Mouse (Mus musculus): Measurements from ENCODE around the gene Astn1.

Astn1 gene

DNA sequence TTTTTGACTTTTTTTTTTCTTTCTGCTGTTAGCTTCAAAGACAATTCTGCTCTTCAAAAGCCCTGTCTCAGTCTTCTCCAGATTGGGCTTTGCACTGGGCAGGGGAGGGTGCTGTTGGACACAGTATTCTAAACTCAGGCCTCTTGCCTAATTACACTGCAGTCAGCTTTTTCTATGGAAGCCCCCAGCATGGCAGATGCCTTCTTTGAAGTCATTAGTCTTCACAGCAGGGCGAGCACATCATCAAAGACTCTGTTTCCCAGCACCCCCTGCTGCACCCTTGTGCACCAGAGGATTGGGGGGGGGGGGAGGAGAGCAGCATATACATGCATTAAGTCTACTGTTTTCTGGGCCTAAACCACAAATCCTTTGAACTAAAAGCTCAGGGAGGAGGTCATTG, 174.8 kb downstream of the Astn1 start:
- WGBS = 61% methylated on average over 1 of the region's 1 CpGs

DNA sequence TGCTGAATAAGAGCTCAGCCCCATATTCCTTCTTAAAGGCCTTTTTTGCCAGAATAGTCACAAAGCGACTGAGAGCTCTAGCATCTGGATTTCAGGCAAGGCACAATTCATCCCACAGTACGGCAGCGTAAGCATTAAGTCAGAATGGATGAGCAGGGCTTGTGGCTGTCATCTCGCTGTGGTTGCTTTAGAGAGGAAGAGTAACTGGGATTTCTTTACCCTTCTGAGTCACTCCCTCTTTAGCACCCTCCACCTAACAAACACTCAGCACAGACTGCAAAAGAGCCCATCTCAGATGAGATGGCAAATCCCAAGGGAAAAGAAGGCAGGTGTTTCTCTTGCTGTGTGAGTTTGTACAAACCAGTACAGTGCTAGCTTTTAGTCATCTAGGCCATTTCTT, 183.0 kb downstream of the Astn1 start:
- WGBS = 47% methylated on average over 4 of the region's 4 CpGs

- 56% methylated on average over 4 of the region's 4 CpGs for WGBS
These were observed 184.4 kb downstream of the Astn1 start for GRCm38 (mm10) chr1:158546513-158546912.

- WGBS = 29% methylated on average over 3 of the region's 3 CpGs
These were observed 185.6 kb downstream of the Astn1 start for GRCm38 (mm10) chr1:158547592-158548211.

- 59% methylated on average over 8 of the region's 8 CpGs for WGBS
These were observed 186.2 kb downstream of the Astn1 start for GRCm38 (mm10) chr1:158548319-158548718.

DNA sequence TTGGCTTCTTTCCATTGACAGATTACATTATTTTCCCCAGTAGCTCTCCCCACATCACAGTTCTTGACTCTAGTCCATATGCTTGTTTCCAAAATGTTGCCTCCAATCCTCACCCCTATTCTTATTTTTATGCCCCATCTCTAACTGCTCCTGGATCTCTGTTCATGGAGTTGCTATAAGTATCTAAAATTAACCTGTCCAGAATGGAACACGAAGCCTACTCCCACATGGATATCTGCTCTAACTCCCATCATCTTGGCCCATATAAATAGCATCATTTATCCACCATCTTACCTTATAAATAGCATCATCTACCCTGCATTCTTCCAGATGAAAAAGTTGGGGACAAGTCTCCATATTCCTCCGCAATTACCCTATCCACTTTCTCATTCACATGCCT, 187.5 kb downstream of the Astn1 start:
- 51% methylated on average over 2 of the region's 2 CpGs for WGBS

DNA sequence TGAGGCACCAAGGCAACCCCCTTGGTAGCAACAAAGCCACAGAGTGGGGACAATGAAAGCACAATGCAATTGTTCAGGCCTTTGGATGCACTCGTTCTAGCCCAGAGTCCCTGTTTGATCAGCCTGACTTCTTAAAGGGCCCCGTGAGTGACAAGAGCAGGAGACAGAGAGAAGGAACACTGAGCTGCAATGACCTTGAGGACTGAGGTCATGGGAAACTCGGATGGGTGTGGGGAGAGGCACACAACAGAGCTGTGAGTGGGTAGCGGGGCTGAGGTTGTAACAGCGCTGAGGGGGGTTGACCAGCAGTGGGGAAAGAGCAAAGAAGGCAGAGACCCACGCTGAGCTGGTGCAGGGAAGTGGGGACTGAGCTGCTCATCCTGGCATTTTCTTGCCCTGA, 189.9 kb downstream of the Astn1 start:
- WGBS = 64% methylated on average over 6 of the region's 6 CpGs

DNA sequence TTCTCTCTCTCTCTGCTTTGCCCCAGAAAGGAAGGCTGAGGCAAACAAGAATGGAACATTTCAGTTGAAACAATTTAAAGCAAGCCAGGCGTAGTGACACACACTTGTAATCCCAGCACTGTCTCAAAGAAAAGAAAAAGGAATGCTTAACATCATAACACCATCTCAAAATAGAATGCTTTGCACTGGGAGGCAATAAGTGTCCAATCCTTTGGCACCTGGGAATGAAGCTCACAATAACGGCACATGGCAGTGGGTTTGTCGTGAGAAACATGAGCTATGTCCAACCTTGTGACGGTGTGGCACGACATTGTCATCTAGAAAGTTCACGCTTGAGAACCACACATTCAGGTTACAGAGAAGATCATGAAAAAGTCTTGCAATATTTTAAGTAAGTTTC, 191.3 kb downstream of the Astn1 start:
- WGBS = 58% methylated on average over 6 of the region's 6 CpGs

DNA sequence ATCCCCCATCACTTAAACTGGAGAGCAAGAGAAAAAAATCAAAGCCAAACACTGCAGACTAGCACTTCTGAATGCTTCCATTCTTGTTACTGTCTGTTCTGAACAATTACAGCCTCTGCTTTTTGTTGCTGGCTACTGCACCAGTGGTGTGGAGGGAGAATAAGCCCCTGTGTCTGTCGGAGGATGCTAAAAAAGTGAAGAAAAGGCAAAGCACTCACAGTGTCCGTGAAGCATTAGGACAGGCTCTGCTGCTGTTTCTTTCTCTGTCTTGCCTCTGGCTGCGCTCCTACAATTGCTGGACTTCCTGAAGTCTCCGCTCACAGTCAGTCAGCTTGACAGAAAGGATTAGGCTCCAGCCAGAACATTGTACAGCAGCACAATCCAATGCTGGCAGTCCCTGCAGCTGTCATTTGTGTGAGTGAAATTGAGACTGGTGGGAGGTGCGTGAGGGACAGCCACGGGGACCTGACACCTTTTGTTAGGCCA, 192.0 kb downstream of the Astn1 start:
- WGBS = 19% methylated on average over 6 of the region's 6 CpGs

- 61% methylated on average over 5 of the region's 5 CpGs for WGBS
These were observed 211.1 kb downstream of the Astn1 start for GRCm38 (mm10) chr1:158573168-158573567.

DNA sequence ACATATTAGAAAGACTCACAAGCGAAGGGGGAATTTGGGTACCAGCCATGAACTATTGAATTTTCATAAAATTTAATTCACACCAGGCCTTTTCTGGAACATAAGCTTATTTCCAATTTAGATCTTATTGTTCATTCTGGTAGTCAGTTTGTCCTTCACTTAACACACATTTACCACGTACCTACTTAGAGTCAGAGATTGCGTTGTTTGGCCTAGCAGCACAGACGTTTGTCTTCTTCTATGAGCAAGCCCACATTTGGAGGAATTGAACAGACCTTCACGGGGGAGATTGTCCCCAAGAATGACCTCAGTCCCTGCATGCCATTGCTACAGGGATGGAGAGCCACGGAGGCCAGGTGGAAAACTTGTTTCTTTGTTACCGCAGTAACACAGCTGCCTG, 211.5 kb downstream of the Astn1 start:
- WGBS = 76% methylated on average over 7 of the region's 7 CpGs

DNA sequence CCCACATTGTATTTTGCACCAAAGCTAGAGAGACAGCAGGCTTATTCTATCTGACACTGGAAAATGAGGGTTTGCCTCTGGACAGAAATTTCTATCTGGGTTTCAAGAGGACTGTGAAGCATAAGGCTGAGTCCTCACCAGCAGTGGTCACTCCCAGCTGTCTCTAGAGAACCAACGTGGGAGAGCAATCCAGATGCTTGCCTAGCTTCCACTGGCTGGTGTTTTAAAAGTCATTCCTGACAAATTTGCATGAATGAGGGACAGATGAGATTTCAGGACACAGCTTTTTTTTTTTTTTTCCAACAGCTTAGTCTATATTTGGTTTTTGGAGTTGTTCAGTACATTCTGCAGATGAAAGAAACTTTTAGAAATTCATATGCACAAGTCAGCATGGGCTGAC, 213.9 kb downstream of the Astn1 start:
- WGBS = 33% methylated on average over 1 of the region's 1 CpGs

DNA sequence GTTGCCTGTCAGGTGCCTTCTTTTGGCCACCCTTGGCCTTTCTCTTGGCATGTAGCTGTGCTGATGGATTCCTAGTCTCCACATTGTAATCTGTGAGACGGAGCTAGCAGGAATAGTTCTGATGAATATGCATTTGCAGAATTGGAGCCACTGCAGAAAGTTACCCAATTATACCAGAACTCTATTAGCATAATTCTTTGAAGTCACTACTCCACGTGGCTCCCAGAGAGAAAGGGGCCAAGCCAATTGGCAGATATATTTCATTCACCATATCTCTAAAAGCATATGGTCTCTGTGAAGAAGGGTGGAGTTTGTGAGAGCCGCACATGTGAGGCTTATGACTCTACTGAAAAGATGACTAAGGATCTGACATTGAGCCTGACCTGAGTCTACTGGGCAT, 226.8 kb downstream of the Astn1 start:
- 36% methylated on average over 3 of the region's 3 CpGs for WGBS

- 39% methylated on average over 16 of the region's 16 CpGs for WGBS
These were observed 234.8 kb downstream of the Astn1 start for GRCm38 (mm10) chr1:158596726-158597448.

- WGBS = 77% methylated on average over 7 of the region's 7 CpGs
These were observed 235.9 kb downstream of the Astn1 start for GRCm38 (mm10) chr1:158597996-158598395.

GRCm38 (mm10) chr1:158599435-158599834, 237.4 kb downstream of the Astn1 start:
- WGBS = 73% methylated on average over 2 of the region's 2 CpGs

DNA sequence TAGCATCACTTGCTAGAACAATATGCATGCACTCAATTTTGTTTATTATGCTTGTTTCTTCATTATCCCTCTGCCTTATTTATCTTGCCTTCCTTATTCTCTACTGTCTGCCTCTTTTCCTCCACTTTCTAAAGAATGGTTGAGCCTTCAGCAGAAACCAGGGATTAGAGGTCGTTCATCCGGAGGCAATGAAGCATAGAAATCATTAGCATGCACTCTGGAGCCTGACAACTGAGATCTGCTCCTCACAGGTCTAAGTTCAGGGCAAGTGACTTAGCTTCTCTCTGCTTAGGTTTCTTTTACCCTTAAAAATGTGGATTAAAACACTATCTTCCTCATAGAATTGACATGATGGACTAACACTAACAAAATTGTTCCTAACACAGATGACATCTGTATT, 241.0 kb downstream of the Astn1 start:
- WGBS = 55% methylated on average over 2 of the region's 2 CpGs

- 92% methylated on average over 1 of the region's 1 CpGs for WGBS
These were observed 242.1 kb downstream of the Astn1 start for GRCm38 (mm10) chr1:158604149-158604548.

DNA sequence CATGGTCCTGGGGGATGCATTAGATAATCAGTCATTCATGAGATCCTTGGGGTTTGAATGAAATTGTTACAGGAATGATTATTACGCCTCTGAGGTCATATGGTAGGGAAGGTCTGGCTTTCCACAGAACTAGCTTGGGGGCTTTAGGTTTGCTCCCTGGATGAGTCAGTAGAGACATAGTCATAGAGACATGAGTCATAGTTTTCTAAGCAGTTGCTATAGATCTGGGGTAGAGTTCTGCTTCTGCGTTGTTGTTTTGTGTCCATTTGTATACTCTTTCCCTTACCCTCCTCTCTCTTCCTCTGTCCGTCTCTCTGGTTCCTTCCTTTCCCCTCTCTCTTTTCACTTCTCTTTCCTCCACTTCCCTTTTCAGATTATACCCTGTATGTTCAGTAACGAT, 243.5 kb downstream of the Astn1 start:
- WGBS = 61% methylated on average over 4 of the region's 4 CpGs

- 93% methylated on average over 10 of the region's 10 CpGs for WGBS
These were observed 244.3 kb downstream of the Astn1 start for GRCm38 (mm10) chr1:158606324-158606723.

DNA sequence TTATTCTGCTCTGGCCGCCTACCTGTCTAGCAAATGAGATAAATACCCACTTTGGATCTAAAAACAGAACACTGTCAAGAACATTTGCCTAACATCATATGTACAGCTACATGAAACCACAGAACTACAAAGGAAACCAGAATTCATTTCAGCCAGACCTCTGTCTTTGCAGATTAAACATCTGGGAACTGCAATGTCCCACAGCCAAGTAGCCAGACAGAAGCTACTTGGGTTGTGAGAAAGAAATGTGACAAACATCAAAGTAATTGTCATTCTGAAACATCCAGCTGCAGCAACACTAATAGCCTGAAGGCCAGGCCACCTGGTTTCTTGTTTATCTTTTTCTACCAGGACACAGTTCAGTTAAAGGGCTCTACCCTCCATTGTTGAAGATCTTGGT, 245.1 kb downstream of the Astn1 start:
- WGBS = 69% methylated on average over 1 of the region's 1 CpGs

DNA sequence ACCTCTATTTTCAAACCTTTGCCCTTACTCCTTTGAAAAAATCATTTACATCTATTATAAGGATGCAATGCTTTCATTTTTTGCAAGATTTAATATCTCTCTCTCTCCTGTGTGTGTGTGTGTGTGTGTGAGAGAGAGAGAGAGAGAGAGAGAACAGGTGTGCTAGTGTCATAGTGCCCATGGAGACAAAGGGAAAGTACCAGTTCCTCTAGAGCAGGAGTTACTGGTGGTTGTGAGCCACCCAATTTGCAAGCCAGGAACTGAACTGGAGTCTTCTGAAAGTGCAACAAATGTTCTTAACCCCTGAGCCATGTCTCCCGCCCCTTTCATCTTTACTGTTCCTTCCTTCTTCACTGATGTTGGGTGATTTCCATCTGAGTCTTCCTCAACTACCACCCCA, 253.1 kb downstream of the Astn1 start:
- whole genome bisulfite sequencing = 100% methylated on average over 1 of the region's 1 CpGs

DNA sequence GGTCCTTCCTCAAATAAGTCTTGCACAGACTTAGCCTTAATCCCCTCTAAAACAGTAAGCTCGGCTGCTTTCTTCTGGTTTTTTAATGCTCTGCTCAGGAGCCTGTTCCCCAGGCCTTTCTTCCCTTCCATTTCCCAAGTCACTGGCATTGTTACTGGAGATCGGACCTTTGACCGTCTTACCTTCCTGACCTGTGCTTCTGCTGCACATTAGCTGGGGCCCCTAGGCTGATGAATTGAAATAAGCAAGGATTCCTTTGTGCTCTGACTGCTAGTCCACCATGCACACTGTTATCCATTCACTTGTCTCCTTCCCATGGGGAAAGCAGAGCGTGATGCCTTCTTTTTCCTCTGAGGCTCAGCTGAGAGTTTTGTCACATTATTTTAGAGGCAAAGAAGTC, 255.9 kb downstream of the Astn1 start:
- WGBS = 75% methylated on average over 4 of the region's 4 CpGs

DNA sequence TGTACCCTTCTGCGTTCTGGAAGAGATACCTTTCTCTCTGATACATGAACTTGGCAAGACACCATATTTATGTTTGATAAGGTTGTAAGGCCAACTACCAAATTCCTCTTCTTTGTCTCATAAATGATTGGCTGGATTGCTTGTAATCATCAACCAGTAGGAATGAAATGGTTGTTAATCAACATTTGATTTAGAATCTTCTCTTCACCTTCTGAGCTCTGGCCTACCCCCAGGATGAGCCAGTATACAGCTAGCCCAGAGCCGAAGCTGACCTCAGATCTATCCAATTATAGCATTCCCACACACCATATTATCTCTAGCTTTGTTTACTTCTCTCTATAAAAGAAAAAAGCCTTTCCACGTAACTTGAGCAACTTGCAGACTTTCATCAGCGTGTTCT, 270.9 kb downstream of the Astn1 start:
- WGBS = 73% methylated on average over 4 of the region's 4 CpGs
